Mouse (Mus musculus): ENCODE data around the gene Zfp64.

- no peak for TF ChIP-seq EP300 (IDR thresholded peaks at IDR 0.05; ENCODE audit: low read length)
- no peak for TF ChIP-seq KAT2A (IDR thresholded peaks at IDR 0.05; ENCODE audit: insufficient replicate concordance, low read length)
- no peak for TF ChIP-seq CTCF (conservative IDR thresholded peaks at IDR 0.05 in 1 of 2, IDR thresholded peaks at IDR 0.05 in 1 of 2; ENCODE audit: low read depth in 2 of 2, low read length in 2 of 2)
- TF ChIP-seq JUND (conservative IDR thresholded peaks at IDR 0.05; ENCODE audit: low read depth, low read length) = no peak
- no peak for TF ChIP-seq POLR2A (IDR thresholded peaks at IDR 0.05; ENCODE audit: low read depth, low read length)
- TF ChIP-seq HCFC1 (IDR thresholded peaks at IDR 0.05; ENCODE audit: low read depth, low read length) = no peak
- TF ChIP-seq USF1 (IDR thresholded peaks at IDR 0.05; ENCODE audit: low read depth, low read length) = no peak
Measured at GRCm38 (mm10) chr2:168906022-168906421, 49.4 kb downstream of the Zfp64 start.

Data from CH12.LX (cell line).